In the genomic region with DNA sequence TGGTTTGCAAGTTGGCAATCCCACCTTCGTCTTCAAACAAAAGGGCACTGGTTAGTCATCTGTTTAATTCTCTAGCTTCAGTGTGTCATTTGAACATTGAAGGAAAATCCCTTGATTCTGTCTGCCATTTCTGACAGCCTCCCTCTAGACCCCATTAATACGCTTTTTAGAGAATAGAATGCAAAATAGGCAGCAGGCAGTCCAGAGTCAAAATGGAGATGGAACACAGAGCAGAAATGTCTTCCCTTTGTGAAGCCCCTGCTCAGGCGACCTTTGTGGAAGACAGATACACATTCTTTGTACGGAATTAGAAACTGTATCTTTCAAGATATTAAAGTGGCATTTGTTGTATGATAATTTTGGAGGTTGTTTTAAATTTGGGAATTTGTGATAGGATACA, we compare ENCODE assay signal across 23 mouse cellular contexts.
"Had no signal": no experiment of that assay in that cellular context is flagged by ENCODE, and none has a peak within 500 bp of the region (broad histone marks: within the 10 kb centered on the region; RNA-seq: fewer than 3 reads in every experiment).

No protein-coding gene starts in this region.

- ATAC-seq: intestine, postnatal 0 days; liver, embryonic 12.5 days had no signal

- H3K4me3 ChIP-seq: layer of hippocampus, adult 2 months; limb, embryonic 10.5 days; limb, embryonic 13.5 days; liver, embryonic 12.5 days; liver, embryonic 15.5 days; lung, embryonic 15.5 days; megakaryocyte, embryonic 14.5 days; neural tube, embryonic 12.5 days; stomach, embryonic 15.5 days had no signal

- H3K4me2 ChIP-seq: limb, embryonic 13.5 days; liver, embryonic 12.5 days; liver, embryonic 15.5 days; lung, embryonic 15.5 days; neural tube, embryonic 12.5 days; stomach, embryonic 15.5 days had no signal

- H3K27me3 ChIP-seq: limb, embryonic 13.5 days; liver, embryonic 12.5 days; liver, embryonic 15.5 days; lung, embryonic 15.5 days; megakaryocyte, embryonic 14.5 days; neural tube, embryonic 12.5 days; stomach, embryonic 15.5 days had no signal

- H3K9me3 ChIP-seq: limb, embryonic 10.5 days; limb, embryonic 13.5 days; liver, embryonic 12.5 days; liver, embryonic 15.5 days; lung, embryonic 15.5 days; megakaryocyte, embryonic 14.5 days; neural tube, embryonic 12.5 days; stomach, embryonic 15.5 days had no signal

- DNase-seq: kidney, adult 2 months; kidney, postnatal 25 days; layer of hippocampus, adult 9-11 months; liver; lung, adult 18-20 months; lung, postnatal 10 days; lung, postnatal 36 days; right cerebral cortex, adult 18-20 months; right cerebral cortex, postnatal 14 days; right cerebral cortex, postnatal 4 days; thymus, adult 18-20 months; thymus, postnatal 36 days had no signal

- H3K27ac ChIP-seq: kidney, postnatal 0 days; layer of hippocampus, adult 2 months; limb, embryonic 10.5 days; limb, embryonic 13.5 days; liver, embryonic 12.5 days; liver, embryonic 15.5 days; lung, embryonic 15.5 days; neural tube, embryonic 12.5 days; stomach, embryonic 15.5 days had no signal

- H3K4me1 ChIP-seq: limb, embryonic 10.5 days; limb, embryonic 13.5 days; liver, embryonic 12.5 days; liver, embryonic 15.5 days; lung, embryonic 15.5 days; megakaryocyte, embryonic 14.5 days; neural tube, embryonic 12.5 days; stomach, embryonic 15.5 days had no signal

- H3K36me3 ChIP-seq: limb, embryonic 10.5 days; limb, embryonic 13.5 days; liver, embryonic 12.5 days; liver, embryonic 15.5 days; lung, embryonic 15.5 days; neural tube, embryonic 12.5 days; stomach, embryonic 15.5 days had no signal

- H3K9ac ChIP-seq: limb, embryonic 13.5 days; liver, embryonic 12.5 days; liver, embryonic 15.5 days; lung, embryonic 15.5 days; neural tube, embryonic 12.5 days; stomach, embryonic 15.5 days had no signal
